Mouse (Mus musculus) midbrain, embryonic 16.5 days (tissue): ENCODE data around the gene Olfr531. TPM values are rescaled to one million over a fixed set of nuclear protein-coding genes. Genes with fewer than 3 reads are reported as not detected.

Source experiments
- ATAC-seq: fragments of 200-750 bp; cut with Nextera tagmentation; 2 replicates; pipeline ENCODE4 v1.8.0; 2017; ENCODE audit warnings: moderate TSS enrichment
- H3K27ac ChIP-seq: fragments of 300-500 bp; sonication (generic); 2 replicates; pipeline ENCODE4 v1.5.1; 2014; ENCODE audit warnings: mild to moderate bottlenecking, low read length, mixed read lengths
- H3K27me3 ChIP-seq: fragments of 300-500 bp; sonication (generic); 2 replicates; pipeline ENCODE4 v1.6.1; 2014; ENCODE audit warnings: low read depth, low read length, mixed read lengths; ENCODE audit not compliant: control insufficient read depth, insufficient read depth
- H3K36me3 ChIP-seq: fragments of 300-500 bp; sonication (generic); 2 replicates; pipeline ENCODE4 v1.6.1; 2014; ENCODE audit warnings: mild to moderate bottlenecking, low read length, moderate library complexity, mixed read lengths; ENCODE audit not compliant: control insufficient read depth, insufficient read depth
- H3K4me1 ChIP-seq: fragments of 300-500 bp; sonication (generic); 2 replicates; pipeline ENCODE4 v1.6.1; 2014; ENCODE audit warnings: mild to moderate bottlenecking, low read length, mixed read lengths; ENCODE audit not compliant: control insufficient read depth, insufficient read depth
- H3K4me2 ChIP-seq: fragments of 300-500 bp; sonication (generic); 2 replicates; pipeline ENCODE4 v1.6.1; 2014; ENCODE audit warnings: mild to moderate bottlenecking, low read length, mixed read lengths
- H3K4me3 ChIP-seq: fragments of 300-500 bp; sonication (generic); 2 replicates; pipeline ENCODE4 v1.5.1; 2014; ENCODE audit warnings: low read depth, mild to moderate bottlenecking, low read length, moderate library complexity, mixed read lengths
- H3K9ac ChIP-seq: fragments of 300-500 bp; sonication (generic); 2 replicates; pipeline ENCODE4 v1.6.1; 2014; ENCODE audit warnings: low read depth, low read length, mixed read lengths
- H3K9me3 ChIP-seq: fragments of 300-500 bp; sonication (generic); replicated peaks from 2 replicates; pipeline ENCODE4 v1.6.1; 2014; ENCODE audit warnings: mild to moderate bottlenecking, low read length, mixed read lengths; ENCODE audit not compliant: control insufficient read depth, poor library complexity, severe bottlenecking
- WGBS: fragments of 180-500 bp; shearing (Covaris S2); extraction: QIAGEN DNeasy Blood & Tissue Kit; methylation state at CpG from one replicate; pipeline ENCODE4 v1.1.7; 2014; 5-methylcytosine and 5-hydroxymethylcytosine counted together
- polyA plus RNA-seq: library from polyadenylated mRNA; unstranded; fragments of >200 nt; fragmentation: Nextera tagmentation; extraction: Ambion mirVana; gene quantifications from 2 replicates; pipeline ENCODE4 v1.2.1, GENCODE M21; 2015

Gene Olfr531
- not detected in 2 replicates for polyA plus RNA-seq

DNA sequence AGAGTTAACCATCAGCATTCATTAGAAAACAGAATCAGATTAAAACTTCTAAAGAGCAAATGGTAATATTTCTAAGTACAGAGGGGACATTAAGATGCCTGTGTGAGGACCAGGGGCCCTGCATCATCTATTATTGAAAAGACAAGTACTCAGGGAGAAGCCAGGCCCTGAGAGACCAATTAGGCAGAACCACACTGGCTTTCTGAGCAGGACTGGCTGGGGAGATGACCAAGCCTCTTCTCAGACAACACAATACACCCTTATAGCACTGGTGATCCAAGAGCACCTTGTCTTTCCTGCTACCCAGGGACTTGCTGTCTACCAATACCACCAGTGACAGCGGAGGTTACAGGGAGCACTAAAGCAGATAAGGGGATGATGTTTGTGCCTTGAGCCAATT is at the start of gene Olfr531:
Gene Olfr531, minus strand, starts transcription at position 101 of the 400 bp plus-strand sequence.
- Histone ChIP-seq H3K4me1 (no peaks in the 10 kb centered on the region), H3K4me3 (no peak within 1 kb of the TSS), H3K27ac (no peak within 1 kb of the TSS), H3K4me2 (no peak within 1 kb of the TSS), H3K9me3 (no peaks in the 10 kb centered on the region), H3K9ac (no peak within 1 kb of the TSS), H3K27me3 (no peaks in the 10 kb centered on the region), H3K36me3 (no peaks in the 10 kb centered on the region)
- ATAC-seq = no peak
- 92% methylated on average over 1 of the region's 1 CpGs for WGBS

DNA sequence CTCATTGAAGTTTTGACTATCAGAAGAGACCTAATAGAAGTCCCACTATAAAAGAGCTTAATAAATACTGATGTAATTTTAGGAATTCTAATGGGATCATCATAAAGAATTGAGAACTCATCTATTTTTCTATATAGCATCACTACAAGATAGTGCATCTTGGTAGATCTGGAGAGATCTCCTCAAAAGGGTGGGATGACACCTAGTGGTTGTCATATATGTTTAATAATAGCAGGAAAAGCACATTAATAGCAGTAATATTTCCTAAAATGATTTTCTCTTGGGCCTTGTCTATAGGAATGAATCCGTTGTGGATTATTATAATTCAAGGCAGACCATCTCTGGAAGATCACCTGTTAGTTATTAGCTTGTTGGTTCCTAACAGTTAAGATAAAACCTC is 40.4 kb upstream of the Olfr531 start:
- Histone ChIP-seq H3K9ac (no peak overlapping the region), H3K9me3 (no peaks in the 10 kb centered on the region), H3K4me3 (no peak overlapping the region), H3K36me3 (no peaks in the 10 kb centered on the region), H3K27me3 (no peaks in the 10 kb centered on the region), H3K27ac (no peak overlapping the region), H3K4me2 (no peak overlapping the region), H3K4me1 (no peaks in the 10 kb centered on the region)
- ATAC-seq = no peak
- WGBS = 93% methylated on average over 1 of the region's 1 CpGs

DNA sequence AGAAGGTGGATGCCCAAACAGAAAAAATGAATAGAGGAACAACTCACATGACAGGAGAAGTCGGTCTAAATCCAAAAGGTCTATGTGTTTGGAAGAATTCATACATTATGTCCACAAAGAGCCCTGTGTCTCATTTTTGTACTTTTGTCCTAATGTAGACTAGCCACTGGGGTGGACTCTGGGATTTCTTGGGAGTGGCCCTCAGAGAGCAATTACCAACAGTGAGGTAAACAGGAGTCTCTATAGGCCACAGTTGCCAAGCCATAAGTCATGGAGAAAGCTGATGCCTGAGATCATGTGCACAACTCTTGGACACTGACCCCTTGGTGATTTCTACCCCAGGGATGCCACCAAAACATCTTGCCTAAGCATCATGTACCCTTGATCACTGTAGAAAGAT is 18.8 kb upstream of the Olfr531 start, which contains the start of gene Olfr532:
Gene Olfr532, minus strand, starts transcription at position 101 of the 400 bp plus-strand sequence.
- Histone ChIP-seq H3K27ac (no peak within 1 kb of the TSS), H3K36me3 (no peaks in the 10 kb centered on the region), H3K4me1 (no peaks in the 10 kb centered on the region), H3K9ac (no peak within 1 kb of the TSS), H3K4me2 (no peak within 1 kb of the TSS), H3K27me3 (no peaks in the 10 kb centered on the region), H3K9me3 (no peaks in the 10 kb centered on the region), H3K4me3 (no peak within 1 kb of the TSS)
- no peak for ATAC-seq
- 91% methylated on average over 1 of the region's 1 CpGs for WGBS

DNA sequence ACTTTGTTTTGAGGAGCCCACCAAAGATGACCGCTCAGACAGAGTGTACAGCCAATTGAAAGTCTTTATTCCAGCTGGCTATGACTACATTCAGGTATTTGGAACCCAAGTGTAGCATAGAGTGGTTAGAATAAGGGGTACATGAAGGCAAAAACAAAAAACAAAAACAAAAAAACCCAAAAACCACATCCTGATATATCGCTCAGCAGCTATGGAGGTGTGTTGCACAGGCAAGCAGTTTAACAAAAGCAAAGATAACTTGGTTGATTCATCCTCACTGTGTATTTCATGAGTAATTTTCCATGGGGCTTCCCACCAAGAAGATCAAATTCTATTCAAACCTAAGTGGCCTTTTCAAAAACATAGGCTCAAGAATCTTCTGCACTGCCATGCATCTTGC is 25.8 kb downstream of the Olfr531 start:
- Histone ChIP-seq H3K27me3 (no peaks in the 10 kb centered on the region), H3K27ac (no peak overlapping the region), H3K4me1 (no peaks in the 10 kb centered on the region), H3K4me3 (no peak overlapping the region), H3K9ac (no peak overlapping the region), H3K36me3 (no peaks in the 10 kb centered on the region), H3K9me3 (no peaks in the 10 kb centered on the region), H3K4me2 (no peak overlapping the region)
- ATAC-seq = no peak
- 99% methylated on average over 2 of the region's 2 CpGs for WGBS

DNA sequence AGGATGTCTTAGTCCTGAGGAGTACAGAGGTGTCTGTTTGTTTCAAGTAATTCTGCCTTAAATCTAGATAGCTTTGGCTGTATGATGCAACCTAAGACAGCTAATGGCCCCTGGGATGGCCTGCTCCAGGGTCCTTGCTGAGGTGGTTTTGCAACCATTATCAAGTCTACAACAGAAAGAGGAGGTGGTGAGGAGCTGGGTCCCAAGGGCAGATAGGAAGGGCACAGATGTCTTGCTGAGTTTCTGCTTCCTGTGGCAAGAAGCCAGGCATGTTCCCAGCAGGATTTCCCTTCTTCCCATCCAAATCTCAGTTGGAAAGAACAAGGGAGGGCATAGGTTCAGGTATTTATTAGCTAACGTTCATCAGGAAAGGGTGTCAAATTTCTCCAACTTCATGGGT is 26.5 kb downstream of the Olfr531 start, which contains the start of gene Olfr530:
Gene Olfr530, minus strand, starts transcription at position 101 of the 400 bp plus-strand sequence.
- H3K9me3 ChIP-seq = no peaks in the 10 kb centered on the region
- 71% methylated on average over 1 of the region's 1 CpGs for WGBS
- H3K4me3 ChIP-seq = no peak within 1 kb of the TSS
- ATAC-seq = no peak
- no peak within 1 kb of the TSS for H3K27ac ChIP-seq
- H3K36me3 ChIP-seq = no peaks in the 10 kb centered on the region
- H3K4me2 ChIP-seq = no peak within 1 kb of the TSS
- H3K27me3 ChIP-seq = no peaks in the 10 kb centered on the region
- no peaks in the 10 kb centered on the region for H3K4me1 ChIP-seq
- H3K9ac ChIP-seq = no peak within 1 kb of the TSS

DNA sequence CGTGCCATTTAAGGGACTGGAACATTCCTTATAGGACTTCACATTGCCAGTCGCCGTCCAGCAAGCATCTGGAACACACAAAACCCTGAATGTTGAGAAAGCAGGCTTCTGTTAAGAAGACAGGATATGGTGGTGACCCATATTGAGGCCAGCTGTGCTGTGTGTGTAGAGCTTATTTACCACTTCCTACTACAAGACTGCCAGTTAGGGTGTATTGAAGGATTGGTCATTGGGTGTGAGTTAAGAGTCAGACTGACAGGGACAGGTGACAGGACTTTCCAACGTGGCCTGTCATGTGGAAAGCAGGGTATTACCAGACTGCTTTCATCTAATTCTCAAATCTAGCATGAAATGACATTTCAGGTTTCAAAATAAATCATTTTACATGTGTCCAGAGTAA is 28.4 kb downstream of the Olfr531 start:
- 78% methylated on average over 4 of the region's 4 CpGs for WGBS
- H3K9me3 ChIP-seq = no peaks in the 10 kb centered on the region
- no peaks in the 10 kb centered on the region for H3K27me3 ChIP-seq
- no peak for ATAC-seq
- no peak overlapping the region for H3K4me3 ChIP-seq
- H3K36me3 ChIP-seq = no peaks in the 10 kb centered on the region
- no peaks in the 10 kb centered on the region for H3K4me1 ChIP-seq
- H3K4me2 ChIP-seq = no peak overlapping the region
- no peak overlapping the region for H3K27ac ChIP-seq
- no peak overlapping the region for H3K9ac ChIP-seq

DNA sequence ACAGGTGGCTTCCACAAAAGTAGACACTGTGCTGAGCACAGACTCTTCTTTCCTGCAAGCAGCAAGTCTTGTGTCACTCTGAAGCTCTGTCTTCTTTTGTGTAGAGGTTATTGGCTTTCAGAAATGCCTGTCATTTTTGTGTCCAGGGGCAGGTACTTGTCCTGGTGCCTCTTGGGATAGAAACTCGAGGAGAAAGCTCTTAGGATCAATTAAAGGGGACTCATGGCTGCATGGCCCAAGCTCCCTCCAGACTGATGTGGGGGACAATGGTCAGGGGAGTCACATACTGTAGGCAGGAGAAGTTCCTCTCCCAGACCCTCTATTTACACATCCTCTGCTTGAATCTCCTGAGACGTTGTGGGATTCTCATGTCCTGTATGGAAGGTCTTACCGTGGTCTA is 41.1 kb downstream of the Olfr531 start, which contains the start of gene Olfr60:
Gene Olfr60, minus strand, starts transcription at position 101 of the 400 bp plus-strand sequence.
- Histone ChIP-seq H3K27ac (no peak within 1 kb of the TSS), H3K4me1 (no peaks in the 10 kb centered on the region), H3K36me3 (no peaks in the 10 kb centered on the region), H3K4me3 (no peak within 1 kb of the TSS), H3K9me3 (no peaks in the 10 kb centered on the region), H3K4me2 (no peak within 1 kb of the TSS), H3K27me3 (no peaks in the 10 kb centered on the region), H3K9ac (no peak within 1 kb of the TSS)
- 70% methylated on average over 3 of the region's 3 CpGs for WGBS
- no peak for ATAC-seq

Other genes starting within 250 kb of the Olfr531 start
- 26.7 and 29.2 TPM in 2 replicates for gene Sprn, start 248.0 kb downstream of the Olfr531 start, polyA plus RNA-seq
- not detected in 2 replicates for gene Olfr522, start 238.2 kb downstream of the Olfr531 start, polyA plus RNA-seq
- gene Olfr523, start 229.7 kb downstream of the Olfr531 start, polyA plus RNA-seq = not detected in 2 replicates
- not detected in 2 replicates for gene Olfr524, start 197.0 kb downstream of the Olfr531 start, polyA plus RNA-seq
- not detected in 2 replicates for gene Cd163l1, start 184.7 kb downstream of the Olfr531 start, polyA plus RNA-seq
- gene 5830411N06Rik, start 155.6 kb downstream of the Olfr531 start, polyA plus RNA-seq = not detected in 2 replicates
- gene Olfr525, start 82.1 kb downstream of the Olfr531 start, polyA plus RNA-seq = not detected in 2 replicates
- not detected in 2 replicates for gene Olfr527, start 68.9 kb downstream of the Olfr531 start, polyA plus RNA-seq
- gene Olfr60, start 41.2 kb downstream of the Olfr531 start, polyA plus RNA-seq = not detected in 2 replicates
- gene Olfr530, start 26.6 kb downstream of the Olfr531 start, polyA plus RNA-seq = not detected in 2 replicates
- gene Olfr532, start 18.7 kb upstream of the Olfr531 start, polyA plus RNA-seq = not detected in 2 replicates
- not detected in 2 replicates for gene Olfr533, start 60.5 kb upstream of the Olfr531 start, polyA plus RNA-seq
- gene Olfr535, start 81.3 kb upstream of the Olfr531 start, polyA plus RNA-seq = not detected in 2 replicates
- gene Olfr536, start 104.5 kb upstream of the Olfr531 start, polyA plus RNA-seq = not detected in 2 replicates
- gene Olfr538, start 165.0 kb upstream of the Olfr531 start, polyA plus RNA-seq = not detected in 2 replicates
- gene Olfr46, start 198.4 kb upstream of the Olfr531 start, polyA plus RNA-seq = 0.03 TPM in 1 of 2 replicates, not detected in the other
- gene Olfr61, start 226.1 kb upstream of the Olfr531 start, polyA plus RNA-seq = not detected in 2 replicates
- not detected in 2 replicates for gene Olfr53, start 243.5 kb upstream of the Olfr531 start, polyA plus RNA-seq